Mouse (Mus musculus): ENCODE measurements at regions not wholly inside any gene's neighbourhood (a gene's known extent, or its start where the extent isn't known, plus 50 kb on each side); places are given as distances from the start of the nearest gene placed in this dataset.

- peak; percentile 19 to 63 for DNase-seq
Measured at GRCm38 (mm10) chr6:123930951-123931350, 77.7 kb upstream of the Vmn2r25 start.

DNA sequence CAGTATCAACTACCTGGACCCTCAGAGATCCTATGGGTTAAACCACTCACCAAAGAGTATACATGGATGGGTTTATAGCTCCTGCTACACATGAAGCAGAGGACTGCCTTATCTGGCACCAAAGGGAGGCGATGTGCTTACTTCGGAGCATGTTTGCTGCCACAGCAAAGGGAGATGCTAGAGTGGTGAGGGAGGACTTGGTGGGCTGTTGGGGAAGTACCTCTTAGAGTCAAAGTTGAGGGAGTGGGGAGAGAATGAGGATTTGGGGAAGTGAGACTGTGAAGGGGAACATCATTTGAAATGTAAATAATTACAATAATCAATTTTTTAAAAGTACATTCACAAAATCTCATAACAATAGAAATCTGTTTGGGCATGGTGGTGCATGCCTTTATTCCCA lies 84.7 kb upstream of the Vmn2r25 start:
- no peak for DNase-seq

DNA sequence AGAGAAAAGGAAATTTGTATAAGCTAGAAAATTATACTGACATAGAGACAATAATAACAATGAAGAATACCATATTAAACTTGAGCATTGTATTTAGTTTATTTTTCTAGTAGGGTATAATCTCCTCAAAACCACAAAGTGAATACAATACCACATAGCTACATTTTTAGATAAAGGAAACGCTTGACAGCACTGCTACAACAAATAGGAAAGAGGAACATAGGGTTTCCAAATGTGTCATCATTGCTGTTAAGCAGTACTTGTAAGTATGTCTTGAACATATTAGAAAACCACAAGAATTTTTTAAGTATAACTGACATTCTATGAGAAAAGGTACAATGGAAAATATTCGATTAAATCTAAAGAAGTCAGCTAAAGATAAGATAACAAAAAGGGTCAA lies 63.0 kb upstream of the Vmn2r26 start:
- DNase-seq, result no peak

DNA sequence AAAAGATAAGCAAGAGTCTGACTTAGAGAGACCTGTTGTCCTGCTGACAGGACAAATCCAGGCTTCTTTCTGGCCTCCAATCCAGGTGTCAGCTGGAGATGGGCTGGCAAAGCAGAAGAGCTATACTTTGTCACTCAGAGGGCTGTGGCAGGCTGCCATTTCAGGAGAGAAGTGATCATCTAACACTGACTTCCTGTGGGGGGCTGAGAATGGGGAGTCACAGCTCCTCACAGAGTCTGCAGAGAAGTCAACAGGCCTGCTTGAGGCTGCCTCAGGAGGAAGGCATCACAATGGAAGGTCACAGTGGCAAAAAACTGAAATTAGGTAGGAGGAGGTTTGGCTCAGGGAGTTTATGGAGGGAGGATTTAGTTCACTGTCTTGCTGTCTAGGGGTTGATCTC lies 53.2 kb upstream of the Vmn2r26 start:
- no peak for DNase-seq

Measured in cerebellum, postnatal 25 days (tissue).